Mouse (Mus musculus): ENCODE results near the gene Fam83c.

Fam83c gene

GRCm38 (mm10) chr2:155826630-155827424 is 7.8 kb downstream of the Fam83c start, which contains the start of gene Eif6:
TSS of gene Eif6 (minus strand) at chr2:155826925.
- peak; percentile 84 to 88 for DNase-seq (ENCODE audit: low spot score in 2 of 2)

GRCm38 (mm10) chr2:155825904-155826629 is 8.6 kb downstream of the Fam83c start:
- DNase-seq (ENCODE audit: low spot score in 2 of 2) = no peak

GRCm38 (mm10) chr2:155823722-155824121 is 10.9 kb downstream of the Fam83c start:
- DNase-seq (ENCODE audit: low spot score in 2 of 2) = no peak

GRCm38 (mm10) chr2:155820779-155821178 is 13.9 kb downstream of the Fam83c start:
- no peak for DNase-seq (ENCODE audit: low spot score in 2 of 2)

- no peak for DNase-seq (ENCODE audit: low spot score in 2 of 2)
Observed at GRCm38 (mm10) chr2:155819449-155820251, 15.0 kb downstream of the Fam83c start.

GRCm38 (mm10) chr2:155819392-155819448 is 15.4 kb downstream of the Fam83c start, which contains the start of gene BC029722:
TSS of gene BC029722 (minus strand) at chr2:155819426.
- no peak for DNase-seq (ENCODE audit: low spot score in 2 of 2)

- peak; percentile 97 for DNase-seq (ENCODE audit: low spot score in 2 of 2)
Observed at GRCm38 (mm10) chr2:155818596-155819391, 15.9 kb downstream of the Fam83c start.

GRCm38 (mm10) chr2:155817301-155818245 is 17.1 kb downstream of the Fam83c start:
- DNase-seq (ENCODE audit: low spot score in 2 of 2) = peak in 1 of 2 experiments; percentile 66

GRCm38 (mm10) chr2:155816179-155816578 is 18.5 kb downstream of the Fam83c start:
- DNase-seq (ENCODE audit: low spot score in 2 of 2) = no peak

GRCm38 (mm10) chr2:155814829-155815228 is 19.8 kb downstream of the Fam83c start:
- no peak for DNase-seq (ENCODE audit: low spot score in 2 of 2)

- DNase-seq (ENCODE audit: low spot score in 2 of 2) = no peak
Observed at GRCm38 (mm10) chr2:155812637-155813036, 22.0 kb downstream of the Fam83c start.

- peak in 1 of 2 experiments; percentile 65 for DNase-seq (ENCODE audit: low spot score in 2 of 2)
Observed at GRCm38 (mm10) chr2:155811821-155812396, 22.7 kb downstream of the Fam83c start.

- DNase-seq (ENCODE audit: low spot score in 2 of 2) = no peak
Observed at GRCm38 (mm10) chr2:155809620-155810019, 25.0 kb downstream of the Fam83c start.

- DNase-seq (ENCODE audit: low spot score in 2 of 2) = no peak
Observed at GRCm38 (mm10) chr2:155807408-155807807, 27.2 kb downstream of the Fam83c start.

GRCm38 (mm10) chr2:155806548-155806947 is 28.1 kb downstream of the Fam83c start:
- DNase-seq (ENCODE audit: low spot score in 2 of 2) = peak; percentile 57 to 61

GRCm38 (mm10) chr2:155805925-155806255 is 28.8 kb downstream of the Fam83c start:
- no peak for DNase-seq (ENCODE audit: low spot score in 2 of 2)

- DNase-seq (ENCODE audit: low spot score in 2 of 2) = no peak
Observed at GRCm38 (mm10) chr2:155805231-155805924, 29.3 kb downstream of the Fam83c start.

GRCm38 (mm10) chr2:155804053-155804452 is 30.6 kb downstream of the Fam83c start:
- DNase-seq (ENCODE audit: low spot score in 2 of 2) = no peak

GRCm38 (mm10) chr2:155802761-155803160 is 31.9 kb downstream of the Fam83c start:
- DNase-seq (ENCODE audit: low spot score in 2 of 2) = no peak

- no peak for DNase-seq (ENCODE audit: low spot score in 2 of 2)
Observed at GRCm38 (mm10) chr2:155798613-155799012, 36.0 kb downstream of the Fam83c start.

All from heart, adult 9 months (tissue).